Mouse (Mus musculus): ENCODE data around the gene Hivep1. TPM values are rescaled to one million over a fixed set of nuclear protein-coding genes. Genes with fewer than 3 reads are reported as not detected.

Hivep1 gene
- polyA plus RNA-seq, 1 experiment from 2014 or later = 18.5 TPM

DNA sequence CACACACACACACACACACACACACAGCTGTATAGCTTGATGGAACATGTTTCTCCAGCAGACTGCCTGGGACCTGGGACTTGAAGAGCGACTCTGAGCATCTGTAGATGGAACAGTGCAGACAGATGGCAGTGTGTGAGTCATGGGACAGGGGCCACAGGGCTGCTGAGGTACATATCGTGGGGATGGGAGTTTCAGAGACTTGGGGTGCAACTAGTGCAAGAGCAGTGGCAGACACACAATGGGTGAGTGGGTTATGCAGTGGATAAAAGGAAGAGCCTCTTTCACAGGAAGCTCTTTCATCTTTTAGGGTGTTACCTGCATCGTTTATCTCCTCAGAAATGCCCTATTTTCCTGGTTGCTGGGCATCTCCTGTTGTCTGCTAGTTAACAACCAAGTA is 25.8 kb downstream of the Hivep1 start:
- Histone ChIP-seq H3K4me1 (no peaks in the 10 kb centered on the region), H3K9me3 (no peaks in the 10 kb centered on the region), H3K27me3 (no peaks in the 10 kb centered on the region), H3K4me3 (no peak overlapping the region), H3K9ac (replicated peaks) (no peak overlapping the region), H3K27ac (replicated peaks) (no peak overlapping the region), H3K36me3 (peaks cover 22% of the 10 kb centered on the region), H3K4me2 (replicated peaks) (no peak overlapping the region)
- WGBS = 88% methylated on average over 3 of the region's 3 CpGs
- no peak for ATAC-seq (ENCODE audit: low FRiP score, low read depth)

DNA sequence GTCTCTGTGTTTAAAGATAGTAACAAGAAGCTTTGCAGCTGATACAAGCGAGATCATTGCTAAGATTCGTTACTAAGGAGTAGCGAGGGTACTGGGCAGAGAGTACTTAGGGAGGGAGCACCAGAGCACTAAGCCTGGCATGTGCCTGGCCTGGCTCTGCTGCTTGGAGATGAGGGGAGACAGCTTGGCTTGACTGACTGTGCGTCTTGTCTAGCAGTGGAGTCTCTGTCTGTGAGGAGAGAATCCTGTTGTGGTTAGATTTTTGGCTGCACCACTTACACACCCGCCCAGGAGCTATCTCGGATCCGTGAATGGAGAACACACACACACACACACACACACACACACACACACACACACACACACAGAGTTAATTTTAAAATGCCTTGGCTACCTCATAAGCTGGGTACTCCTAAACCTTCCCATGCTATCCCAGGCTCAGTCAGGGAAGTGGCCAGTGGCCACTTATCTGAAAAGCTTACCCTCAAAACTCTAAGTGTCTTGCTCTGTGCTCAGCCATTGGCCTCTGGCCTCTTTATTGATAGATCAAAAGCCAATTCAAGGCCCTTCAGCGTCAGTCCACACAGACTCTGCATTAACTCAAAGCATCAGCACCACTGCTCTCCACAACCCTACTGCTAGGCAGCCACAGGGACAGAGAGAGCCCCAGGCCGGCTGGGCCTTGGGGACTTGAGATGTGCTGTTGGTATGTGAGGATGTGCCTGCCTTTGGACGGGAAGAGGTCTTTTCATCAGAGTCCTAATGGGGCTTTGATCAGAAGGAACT is 28.5 kb downstream of the Hivep1 start:
- no peak for ATAC-seq (ENCODE audit: low FRiP score, low read depth)
- Histone ChIP-seq H3K27ac (replicated peaks) (no peak overlapping the region), H3K9me3 (no peaks in the 10 kb centered on the region), H3K36me3 (peaks cover 19% of the 10 kb centered on the region), H3K4me2 (replicated peaks) (no peak overlapping the region), H3K4me3 (no peak overlapping the region), H3K9ac (replicated peaks) (no peak overlapping the region), H3K4me1 (no peaks in the 10 kb centered on the region), H3K27me3 (no peaks in the 10 kb centered on the region)
- WGBS = 64% methylated on average over 8 of the region's 10 CpGs

DNA sequence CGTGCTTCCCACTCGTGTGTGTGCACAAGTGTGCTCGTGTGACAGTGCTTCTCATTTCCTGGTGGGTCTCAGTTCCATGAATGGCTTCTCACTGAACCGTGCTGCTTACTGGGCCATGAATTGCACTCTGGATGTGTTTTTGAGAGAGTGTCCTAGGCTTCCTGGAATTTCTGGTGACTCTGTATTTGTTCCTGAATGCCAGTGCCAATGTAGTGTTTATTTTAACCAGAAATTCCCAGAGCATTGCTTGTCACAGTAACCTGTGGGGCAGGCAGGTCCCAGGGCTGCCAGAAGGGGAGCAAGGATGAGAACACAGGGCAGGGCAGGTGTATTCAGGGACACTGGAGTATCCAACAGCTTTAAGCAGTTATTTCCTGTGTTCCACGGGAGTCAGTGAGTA is 36.5 kb downstream of the Hivep1 start:
- WGBS = 70% methylated on average over 5 of the region's 5 CpGs

DNA sequence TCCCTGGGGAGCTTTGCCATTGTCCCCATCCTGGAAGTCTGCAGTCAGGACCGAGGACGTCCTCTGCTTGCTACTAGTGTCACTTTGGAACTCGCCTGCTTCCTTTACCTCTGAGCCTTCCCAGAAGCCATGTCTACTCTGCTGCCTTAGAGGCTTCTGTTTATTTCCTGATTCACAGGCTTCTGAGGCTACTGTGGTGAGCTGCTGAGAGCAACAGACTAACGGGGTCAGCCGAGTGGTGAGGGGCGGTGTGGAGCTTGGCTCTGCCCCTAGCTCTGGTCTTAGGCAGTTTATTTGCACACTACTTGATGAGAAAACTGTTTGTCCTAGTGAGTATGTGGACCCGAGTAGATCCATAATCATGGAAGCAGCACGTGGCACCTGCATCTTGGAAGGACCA is 37.2 kb downstream of the Hivep1 start:
- no peak for ATAC-seq (ENCODE audit: low FRiP score, low read depth)
- Histone ChIP-seq H3K4me1 (peaks cover 8% of the 10 kb centered on the region; the same call in 1 of the 2 replicates), H3K4me2 (replicated peaks) (no peak overlapping the region), H3K27ac (replicated peaks) (no peak overlapping the region), H3K9me3 (no peaks in the 10 kb centered on the region), H3K27me3 (no peaks in the 10 kb centered on the region), H3K4me3 (no peak overlapping the region), H3K9ac (replicated peaks) (no peak overlapping the region), H3K36me3 (no peaks in the 10 kb centered on the region)
- 67% methylated on average over 8 of the region's 8 CpGs for WGBS

More for the DNA sequence above, 36.5 kb downstream of the Hivep1 start:
- no peak overlapping the region for H3K27ac ChIP-seq (replicated peaks)
- H3K9me3 ChIP-seq = no peaks in the 10 kb centered on the region
- H3K4me3 ChIP-seq = no peak overlapping the region
- no peak overlapping the region for H3K4me2 ChIP-seq (replicated peaks)
- H3K4me1 ChIP-seq = peaks cover 4% of the 10 kb centered on the region; the same call in 1 of the 2 replicates
- no peaks in the 10 kb centered on the region for H3K36me3 ChIP-seq
- no peaks in the 10 kb centered on the region for H3K27me3 ChIP-seq
- ATAC-seq (ENCODE audit: low FRiP score, low read depth) = no peak
- no peak overlapping the region for H3K9ac ChIP-seq (replicated peaks)

DNA sequence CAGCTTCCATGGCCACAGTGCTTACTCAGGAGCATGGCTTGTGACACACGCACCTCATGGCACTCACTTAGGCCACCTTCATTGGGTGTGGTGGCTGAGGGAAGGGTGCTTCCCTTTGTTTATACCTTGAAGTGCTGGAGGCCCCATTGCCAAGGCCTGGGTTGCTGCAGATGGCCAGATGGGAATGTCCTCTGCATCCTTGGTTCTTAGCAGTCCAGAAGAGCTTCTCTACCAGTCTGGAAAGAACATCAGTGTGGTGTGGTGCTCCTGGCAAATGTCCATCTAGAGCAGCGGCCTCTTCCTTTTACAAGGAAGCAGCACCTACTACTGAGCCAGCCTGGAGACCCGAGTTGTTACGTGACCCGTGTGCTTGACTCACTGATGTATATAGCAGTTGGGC is 38.9 kb downstream of the Hivep1 start:
- 94% methylated on average over 5 of the region's 5 CpGs for WGBS
- H3K4me3 ChIP-seq = no peak overlapping the region
- H3K36me3 ChIP-seq = no peaks in the 10 kb centered on the region
- no peak overlapping the region for H3K4me2 ChIP-seq (replicated peaks)
- H3K4me1 ChIP-seq = peaks cover 8% of the 10 kb centered on the region; the same call in 1 of the 2 replicates
- no peak overlapping the region for H3K9ac ChIP-seq (replicated peaks)
- H3K9me3 ChIP-seq = no peaks in the 10 kb centered on the region
- H3K27ac ChIP-seq (replicated peaks) = no peak overlapping the region
- no peak for ATAC-seq (ENCODE audit: low FRiP score, low read depth)
- no peaks in the 10 kb centered on the region for H3K27me3 ChIP-seq

DNA sequence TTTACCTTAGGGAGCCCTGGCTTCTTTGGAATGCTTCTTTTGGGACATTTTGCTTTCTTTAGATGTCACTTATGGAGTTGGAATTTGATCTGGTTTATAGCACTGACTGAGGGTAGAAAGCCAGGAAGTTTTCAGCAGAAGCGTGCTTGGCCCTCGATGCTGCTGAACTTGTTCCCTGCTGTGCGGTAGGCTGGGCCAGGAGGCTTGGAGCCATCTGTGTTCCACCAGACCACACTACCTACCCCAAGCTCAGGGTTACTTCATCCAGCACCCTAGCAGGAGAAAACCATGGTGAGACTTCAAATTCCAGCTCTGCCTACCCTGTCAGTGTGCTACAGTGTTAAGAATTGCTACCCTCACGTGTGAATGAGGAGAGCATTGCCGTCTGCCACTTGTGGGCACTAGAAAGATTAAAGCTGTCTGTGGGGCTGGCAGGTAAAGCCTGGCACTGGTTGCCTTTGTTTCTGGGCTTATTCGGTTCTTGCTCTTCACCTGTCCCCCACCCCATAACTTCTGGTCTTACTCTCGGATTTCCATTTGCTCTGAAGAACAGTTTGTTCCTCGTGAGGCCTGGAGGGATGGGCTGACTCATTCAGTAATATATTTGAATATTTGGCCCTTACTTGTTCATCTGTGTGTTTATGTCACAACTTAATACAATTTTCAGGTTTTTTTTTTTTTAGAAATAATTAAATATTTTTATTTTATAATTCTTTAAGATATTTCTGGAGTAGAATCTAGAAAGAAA is 40.7 kb downstream of the Hivep1 start:
- Histone ChIP-seq H3K4me2 (replicated peaks) (no peak overlapping the region), H3K9ac (replicated peaks) (no peak overlapping the region), H3K36me3 (0 out of 2 replicates have a peak, but pooled peaks cover 3% of the 10 kb centered on the region), H3K4me3 (no peak overlapping the region), H3K27me3 (no peaks in the 10 kb centered on the region), H3K4me1 (peaks cover 12% of the 10 kb centered on the region; the same call in 1 of the 2 replicates), H3K27ac (replicated peaks) (no peak overlapping the region), H3K9me3 (no peaks in the 10 kb centered on the region)
- 71% methylated on average over 8 of the region's 8 CpGs for WGBS
- ATAC-seq (ENCODE audit: low FRiP score, low read depth) = no peak

DNA sequence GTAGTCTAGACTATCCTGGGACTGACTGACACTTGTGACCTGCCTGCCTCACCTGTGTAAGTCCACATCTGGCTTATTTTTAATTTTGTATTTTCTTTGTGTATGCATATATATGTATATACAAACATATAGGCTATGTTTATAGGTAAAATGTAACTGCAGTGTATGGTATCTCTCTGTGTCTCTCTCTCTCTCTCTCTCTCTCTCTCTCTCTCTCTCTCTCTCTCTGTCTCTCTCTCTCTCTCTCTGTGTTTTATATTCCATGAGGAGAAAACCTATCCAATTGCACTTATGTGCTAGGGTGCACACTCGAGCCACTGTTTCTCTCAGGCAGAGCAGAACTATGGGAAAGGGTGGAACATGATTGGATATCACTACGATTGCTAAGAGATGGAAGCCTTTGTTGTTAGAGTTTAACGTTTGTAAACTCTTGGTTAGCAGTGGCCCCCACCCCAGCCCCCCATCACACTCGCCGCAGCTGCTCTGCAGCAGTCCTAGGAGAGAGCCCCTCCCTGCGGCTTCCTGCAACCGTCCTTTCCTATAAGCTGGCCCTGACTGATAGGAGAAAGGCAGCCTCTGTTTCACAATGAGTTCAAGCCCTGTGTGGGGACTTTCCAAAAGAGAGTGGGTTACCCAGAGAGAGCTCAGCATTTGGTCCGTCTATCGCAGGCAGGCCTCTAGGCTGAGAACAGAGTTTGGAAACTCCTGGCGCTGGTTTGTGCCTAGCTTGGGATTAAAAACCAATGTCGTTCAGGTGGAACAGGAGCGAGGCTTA is 41.6 kb downstream of the Hivep1 start:
- Histone ChIP-seq H3K27me3 (no peaks in the 10 kb centered on the region), H3K9ac (replicated peaks) (no peak overlapping the region), H3K36me3 (peaks cover 10% of the 10 kb centered on the region; the same call in 1 of the 2 replicates), H3K9me3 (peaks cover 4% of the 10 kb centered on the region; the same call in 1 of the 2 replicates), H3K4me2 (replicated peaks) (no peak overlapping the region), H3K4me3 (no peak overlapping the region), H3K27ac (replicated peaks) (no peak overlapping the region), H3K4me1 (peaks cover 12% of the 10 kb centered on the region; the same call in 1 of the 2 replicates)
- 65% methylated on average over 12 of the region's 12 CpGs for WGBS
- ATAC-seq (ENCODE audit: low FRiP score, low read depth) = no peak

DNA sequence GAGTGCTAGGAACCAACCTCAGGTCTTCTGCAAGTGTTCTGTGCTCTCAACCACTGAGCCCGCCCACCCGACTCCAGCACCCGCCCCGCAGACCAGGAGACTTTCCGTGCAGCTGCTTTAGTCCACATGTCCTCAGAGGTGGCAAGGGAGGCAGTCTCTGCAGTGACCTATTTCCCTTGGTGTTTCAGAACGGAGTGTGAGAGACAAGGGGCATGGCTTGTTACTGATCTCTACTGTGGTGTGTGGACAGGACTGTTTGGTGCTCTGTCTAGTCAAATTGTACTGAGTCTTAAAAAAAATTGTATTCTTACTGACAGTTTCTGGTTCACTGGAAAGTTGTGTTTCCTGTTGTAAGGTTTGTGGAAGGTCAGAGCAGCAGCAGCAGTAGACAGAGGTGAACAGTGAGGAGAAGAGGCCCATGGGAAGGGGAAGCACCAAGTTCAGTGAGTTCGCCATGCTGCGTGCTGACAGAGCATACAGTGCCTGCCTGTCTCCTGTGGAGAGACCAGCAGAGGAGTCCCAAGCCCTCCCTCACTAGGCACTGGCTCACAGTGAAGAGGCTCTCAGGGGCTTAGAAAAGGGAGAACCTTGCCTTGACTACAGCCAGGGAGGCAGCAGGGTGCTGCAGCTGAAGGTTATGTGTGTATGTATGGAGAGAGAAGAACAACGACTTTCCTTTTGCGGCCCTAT is 44.1 kb downstream of the Hivep1 start:
- Histone ChIP-seq H3K36me3 (peaks cover 11% of the 10 kb centered on the region; the same call in 1 of the 2 replicates), H3K9ac (replicated peaks) (no peak overlapping the region), H3K4me2 (replicated peaks) (no peak overlapping the region), H3K4me3 (no peak overlapping the region), H3K27ac (replicated peaks) (no peak overlapping the region), H3K27me3 (no peaks in the 10 kb centered on the region), H3K4me1 (peaks cover 18% of the 10 kb centered on the region), H3K9me3 (peaks cover 4% of the 10 kb centered on the region; the same call in 1 of the 2 replicates)
- WGBS = 77% methylated on average over 10 of the region's 10 CpGs
- ATAC-seq (ENCODE audit: low FRiP score, low read depth) = no peak

DNA sequence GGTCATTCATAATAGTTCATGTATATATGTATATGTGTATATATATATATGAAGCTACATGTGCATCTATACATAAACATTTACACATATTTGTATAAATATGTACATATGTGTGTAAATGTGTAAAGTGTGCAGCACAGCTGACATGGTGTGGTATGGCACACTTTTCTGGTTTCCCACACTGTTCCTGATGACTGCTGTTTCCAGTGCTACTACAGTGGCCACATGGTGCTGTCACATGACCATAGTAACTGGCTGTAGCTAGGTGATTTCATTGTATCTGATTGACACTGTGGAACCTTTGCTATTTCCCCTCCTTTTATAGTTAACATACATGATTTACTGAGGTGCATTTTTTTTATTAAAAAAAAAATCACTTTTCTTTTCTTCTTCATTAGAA is 45.3 kb downstream of the Hivep1 start:
- peaks cover 11% of the 10 kb centered on the region; the same call in 1 of the 2 replicates for H3K36me3 ChIP-seq
- no peak overlapping the region for H3K4me2 ChIP-seq (replicated peaks)
- H3K27me3 ChIP-seq = no peaks in the 10 kb centered on the region
- peaks cover 4% of the 10 kb centered on the region; the same call in 1 of the 2 replicates for H3K9me3 ChIP-seq
- no peak overlapping the region for H3K27ac ChIP-seq (replicated peaks)
- no peak for ATAC-seq (ENCODE audit: low FRiP score, low read depth)
- no peak overlapping the region for H3K9ac ChIP-seq (replicated peaks)
- H3K4me3 ChIP-seq = no peak overlapping the region
- peaks cover 28% of the 10 kb centered on the region for H3K4me1 ChIP-seq

DNA sequence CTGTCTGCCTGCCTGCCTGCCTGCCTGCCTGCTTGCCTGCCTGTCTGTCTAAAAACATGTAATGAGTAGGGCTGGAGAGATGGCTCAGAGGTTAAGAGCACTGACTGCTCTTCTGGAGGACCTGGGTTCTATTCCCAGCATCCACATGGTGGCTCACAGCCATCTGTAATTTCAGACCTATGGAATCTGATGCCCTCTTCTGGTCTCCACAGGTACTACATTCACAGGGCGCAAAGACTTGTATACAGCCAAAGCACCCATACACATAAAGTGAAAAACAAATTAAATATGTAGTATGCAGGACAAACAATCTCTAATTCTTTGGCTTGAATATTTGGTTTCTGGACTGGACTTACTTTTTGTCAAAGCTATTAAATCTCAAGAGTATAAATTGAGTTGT is 46.7 kb downstream of the Hivep1 start:
- Histone ChIP-seq H3K9me3 (peaks cover 4% of the 10 kb centered on the region; the same call in 1 of the 2 replicates), H3K36me3 (peaks cover 11% of the 10 kb centered on the region; the same call in 1 of the 2 replicates), H3K9ac (replicated peaks) (no peak overlapping the region), H3K4me1 (peaks cover 36% of the 10 kb centered on the region), H3K27me3 (no peaks in the 10 kb centered on the region), H3K4me3 (no peak overlapping the region), H3K27ac (replicated peaks) (no peak overlapping the region), H3K4me2 (replicated peaks) (no peak overlapping the region)
- WGBS = 97% methylated on average over 1 of the region's 1 CpGs
- ATAC-seq (ENCODE audit: low FRiP score, low read depth) = no peak

DNA sequence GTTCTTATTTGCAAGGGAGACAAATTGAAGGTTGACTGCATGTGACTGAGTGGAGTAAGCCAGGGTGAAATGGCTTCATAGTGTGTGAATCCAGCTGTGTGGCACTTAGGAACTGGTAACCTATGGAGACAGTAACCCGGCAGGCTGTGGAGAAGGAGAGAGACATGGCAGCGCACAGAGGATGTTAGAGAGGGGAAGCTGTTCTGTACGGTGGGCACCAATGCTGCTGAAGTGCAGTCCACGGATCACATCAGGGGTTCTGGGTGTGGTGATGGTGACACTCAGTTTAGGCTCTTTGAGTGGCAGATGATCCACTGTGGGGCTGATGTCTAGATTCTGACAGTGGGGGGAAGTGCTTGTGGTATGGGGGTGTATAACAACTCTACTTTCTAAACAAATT is 47.7 kb downstream of the Hivep1 start:
- H3K27me3 ChIP-seq = no peaks in the 10 kb centered on the region
- no peak for ATAC-seq (ENCODE audit: low FRiP score, low read depth)
- H3K9ac ChIP-seq (replicated peaks) = no peak overlapping the region
- WGBS = 84% methylated on average over 4 of the region's 4 CpGs
- no peak overlapping the region for H3K4me2 ChIP-seq (replicated peaks)
- H3K4me3 ChIP-seq = no peak overlapping the region
- H3K27ac ChIP-seq (replicated peaks) = no peak overlapping the region
- H3K36me3 ChIP-seq = peaks cover 11% of the 10 kb centered on the region; the same call in 1 of the 2 replicates
- H3K9me3 ChIP-seq = peaks cover 4% of the 10 kb centered on the region; the same call in 1 of the 2 replicates
- peaks cover 38% of the 10 kb centered on the region for H3K4me1 ChIP-seq

Measured in midbrain, embryonic 12.5 days (tissue).